In the genomic region with DNA sequence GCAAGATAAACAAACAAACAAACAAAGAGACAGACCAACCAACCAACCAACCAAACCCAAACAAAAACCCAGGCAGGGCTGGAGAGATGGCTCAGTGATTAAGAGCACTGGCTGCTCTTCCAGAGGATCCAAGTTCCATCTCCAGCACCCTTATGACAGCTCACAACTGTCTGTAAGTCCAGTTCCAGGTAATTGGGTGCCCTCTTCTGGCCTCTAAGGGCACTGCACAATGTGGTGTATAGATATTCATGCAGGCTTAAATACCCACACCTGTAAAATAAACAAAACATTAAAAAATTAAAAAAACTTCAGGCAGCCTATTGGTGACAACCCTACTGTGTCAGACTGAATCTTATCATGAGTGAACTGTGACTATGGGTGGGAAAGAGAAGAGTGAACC, we compare ENCODE assay signal across 16 mouse cellular contexts.
A peak's percentile ranks its signal among the peaks of the same experiment; 100 is the strongest.
DNase-seq lines count a peak whose midpoint lies in the region; ATAC-seq and TF ChIP-seq lines count a peak whose summit lies in the region.
"Had no signal": no experiment of that assay in that cellular context is flagged by ENCODE, and none has a peak within 500 bp of the region (broad histone marks: within the 10 kb centered on the region; RNA-seq: fewer than 3 reads in every experiment).

No protein-coding gene starts in this region.

- peak; percentile 5 for DNase-seq in kidney, adult 18-20 months
- DNase-seq in thymus, adult 2 months = peak; percentile 21
- no peak for DNase-seq in thymus, adult 18-20 months
- peak; percentile 9 for DNase-seq in c-Kit-positive CD71-negative TER-119-negative erythroid progenitor cells, embryonic 14.5 days (ENCODE audit: low read depth)
- DNase-seq in thymus, postnatal 4 days = peak; percentile 37
- no peak for DNase-seq in gastrocnemius, postnatal 25 days
- no peak for DNase-seq in neural tube, embryonic 10.5 days (ENCODE audit: extremely low spot score, low spot score)
- DNase-seq: layer of hippocampus, adult 9-11 months; right cerebral cortex, postnatal 25 days had no signal

- no peak overlapping the region for H3K27ac ChIP-seq in kidney, embryonic 15.5 days
- no peak overlapping the region for H3K27ac ChIP-seq in thymus, adult 2 months (ENCODE audit: control insufficient read depth, insufficient read depth, low read length)
- H3K27ac ChIP-seq: hindbrain, embryonic 15.5 days; limb, embryonic 13.5 days; neural tube, embryonic 13.5 days; stomach, embryonic 15.5 days had no signal

- H3K27me3 ChIP-seq in kidney, embryonic 15.5 days = no peaks in the 10 kb centered on the region
- no peaks in the 10 kb centered on the region for H3K27me3 ChIP-seq in thymus, adult 2 months (ENCODE audit: control insufficient read depth, insufficient read depth, low read length)
- H3K27me3 ChIP-seq: heart, embryonic 12.5 days; hindbrain, embryonic 15.5 days; limb, embryonic 13.5 days; megakaryocyte, embryonic 14.5 days; neural tube, embryonic 13.5 days; stomach, embryonic 15.5 days had no signal

- no peaks in the 10 kb centered on the region for H3K9me3 ChIP-seq in kidney, embryonic 15.5 days (replicated peaks)
- H3K9me3 ChIP-seq: heart, embryonic 12.5 days; hindbrain, embryonic 15.5 days; limb, embryonic 13.5 days; neural tube, embryonic 13.5 days; stomach, embryonic 15.5 days had no signal

- H3K4me1 ChIP-seq in kidney, embryonic 15.5 days = no peaks in the 10 kb centered on the region
- no peaks in the 10 kb centered on the region for H3K4me1 ChIP-seq in thymus, adult 2 months (replicated peaks; ENCODE audit: control insufficient read depth, insufficient read depth, low read length)
- H3K4me1 ChIP-seq: heart, embryonic 12.5 days; limb, embryonic 13.5 days; megakaryocyte, embryonic 14.5 days; stomach, embryonic 15.5 days had no signal

- no peak for ATAC-seq in kidney, embryonic 15.5 days (replicated peaks; ENCODE audit: low FRiP score)

- TF ChIP-seq POLR2A in thymus, adult 2 months (IDR thresholded peaks at IDR 0.05; ENCODE audit: control insufficient read depth, extremely low read depth, insufficient read depth, low read length, poor library complexity) = no peak

- no peak overlapping the region for H3K4me3 ChIP-seq in kidney, embryonic 15.5 days (replicated peaks)
- no peak overlapping the region for H3K4me3 ChIP-seq in thymus, adult 2 months (ENCODE audit: control insufficient read depth, insufficient read depth, low read length)
- H3K4me3 ChIP-seq: heart, embryonic 12.5 days; hindbrain, embryonic 15.5 days; limb, embryonic 13.5 days; megakaryocyte, embryonic 14.5 days; neural tube, embryonic 13.5 days; stomach, embryonic 15.5 days had no signal

- H3K36me3 ChIP-seq in kidney, embryonic 15.5 days = no peaks in the 10 kb centered on the region
- H3K36me3 ChIP-seq in thymus, adult 2 months (ENCODE audit: control insufficient read depth, insufficient read depth, low read length) = no peaks in the 10 kb centered on the region
- H3K36me3 ChIP-seq: heart, embryonic 12.5 days; hindbrain, embryonic 15.5 days; limb, embryonic 13.5 days; neural tube, embryonic 13.5 days; stomach, embryonic 15.5 days had no signal

- no peak overlapping the region for H3K4me2 ChIP-seq in kidney, embryonic 15.5 days
- H3K4me2 ChIP-seq: heart, embryonic 12.5 days; hindbrain, embryonic 15.5 days; limb, embryonic 13.5 days; neural tube, embryonic 13.5 days; stomach, embryonic 15.5 days had no signal

- TF ChIP-seq CTCF in thymus, adult 2 months (IDR thresholded peaks at IDR 0.05; ENCODE audit: borderline replicate concordance, control insufficient read depth, extremely low read depth, insufficient read depth, low read length, poor library complexity) = no peak

- H3K9ac ChIP-seq in kidney, embryonic 15.5 days = no peak overlapping the region
- H3K9ac ChIP-seq: heart, embryonic 12.5 days; hindbrain, embryonic 15.5 days; limb, embryonic 13.5 days; neural tube, embryonic 13.5 days; stomach, embryonic 15.5 days had no signal

Comparison
In these comparisons a context has a peak if more than half of its experiments do, and no peak if none do; other contexts are left out.
1. DNase-seq: peak in kidney, adult 18-20 months (single experiment), thymus, adult 2 months (single experiment), c-Kit-positive CD71-negative TER-119-negative erythroid progenitor cells, embryonic 14.5 days (single experiment) and thymus, postnatal 4 days (single experiment); none in thymus, adult 18-20 months (0 of 2), gastrocnemius, postnatal 25 days (single experiment) and neural tube, embryonic 10.5 days (single experiment).